Comparison of ENCODE assay signal across 8 mouse cellular contexts in the genomic region with DNA sequence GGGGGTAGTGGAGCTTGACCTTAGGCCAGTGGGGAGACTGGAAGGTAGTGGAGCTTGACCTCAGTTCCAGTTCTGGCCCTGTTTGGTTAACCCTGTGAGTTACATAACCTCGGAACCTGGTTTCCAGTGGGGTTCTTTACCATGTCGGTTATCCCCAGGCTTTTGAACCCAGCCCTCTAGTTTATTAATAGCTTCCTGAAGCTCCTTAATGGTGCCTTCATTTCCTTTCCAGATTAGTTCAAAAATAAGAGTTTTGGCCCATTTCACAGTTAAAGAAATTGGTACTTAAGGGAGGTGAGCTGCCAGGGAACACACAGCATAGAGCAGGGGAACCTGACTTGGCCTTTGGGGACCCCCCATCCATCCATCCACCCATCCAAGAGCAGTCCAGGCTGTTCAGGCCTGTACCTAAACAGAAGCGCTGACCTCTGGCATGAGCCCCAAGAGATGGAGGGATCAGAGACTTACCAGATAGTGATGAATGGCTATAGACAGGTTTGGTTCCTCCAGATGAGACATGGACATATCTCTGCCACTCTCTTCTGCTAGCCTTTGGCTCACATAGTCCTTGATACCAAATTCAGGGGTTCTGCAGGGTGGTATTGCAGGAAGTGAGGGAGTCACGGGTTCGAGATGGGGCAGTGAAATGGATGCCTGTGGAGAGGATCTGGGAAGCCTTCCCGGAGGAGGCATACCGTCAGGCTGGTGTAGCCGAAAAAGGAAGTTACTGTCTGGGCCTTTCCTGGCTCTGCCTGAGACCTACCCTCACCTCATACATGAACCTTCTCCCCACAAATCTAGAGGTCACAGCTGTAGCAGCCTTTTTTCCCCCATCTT. TPM values are rescaled to one million over a fixed set of nuclear protein-coding genes. Genes with fewer than 3 reads are reported as not detected.
DNase-seq lines count a peak whose midpoint lies in the region; ATAC-seq and TF ChIP-seq lines count a peak whose summit lies in the region.

No protein-coding gene starts in this region.

- H3K9ac ChIP-seq in hindbrain, embryonic 13.5 days, result peak overlapping the region; percentile 89
- peak overlapping the region; percentile 84 for H3K9ac ChIP-seq in midbrain, embryonic 14.5 days (replicated peaks; ENCODE audit: low read length)

- no peaks in the 10 kb centered on the region for H3K9me3 ChIP-seq in hindbrain, embryonic 13.5 days
- no peaks in the 10 kb centered on the region for H3K9me3 ChIP-seq in midbrain, embryonic 14.5 days (ENCODE audit: control insufficient read depth, low read length)

- WGBS in kidney, adult 2 months, result 60% methylated on average over 8 of the region's 8 CpGs
- 51% methylated on average over 8 of the region's 8 CpGs for WGBS in hindbrain, embryonic 13.5 days
- 49% methylated on average over 8 of the region's 8 CpGs for WGBS in midbrain, embryonic 14.5 days

- no peak for ATAC-seq in hindbrain, embryonic 13.5 days (ENCODE audit: low FRiP score)
- no peak for ATAC-seq in midbrain, embryonic 14.5 days (ENCODE audit: low FRiP score, low TSS enrichment)
- ATAC-seq in monocyte, adult 5-6 weeks (replicated peaks; ENCODE audit: insufficient number of reproducible peaks, low FRiP score, low TSS enrichment, poor library complexity, severe bottlenecking), result no peak

- TF ChIP-seq CTCF in kidney, adult 2 months (conservative IDR thresholded peaks at IDR 0.05; ENCODE audit: insufficient read depth, insufficient read length, low read depth, low read length), result no peak

- H3K27me3 ChIP-seq in kidney, adult 2 months (replicated peaks; ENCODE audit: control insufficient read depth, insufficient read depth, low read length), result no peaks in the 10 kb centered on the region
- no peaks in the 10 kb centered on the region for H3K27me3 ChIP-seq in hindbrain, embryonic 13.5 days
- H3K27me3 ChIP-seq in midbrain, embryonic 14.5 days (ENCODE audit: control insufficient read depth, insufficient read depth, low read length), result no peaks in the 10 kb centered on the region

- H3K27ac ChIP-seq in kidney, adult 2 months (ENCODE audit: insufficient read depth, low read depth, low read length), result no peak overlapping the region
- H3K27ac ChIP-seq in hindbrain, embryonic 13.5 days, result peak overlapping the region; percentile 97; the same call in 1 of the 2 replicates
- H3K27ac ChIP-seq in midbrain, embryonic 14.5 days (replicated peaks; ENCODE audit: low read depth, low read length), result peak overlapping the region; percentile 96

- no peak overlapping the region for H3K4me3 ChIP-seq in kidney, adult 2 months (ENCODE audit: insufficient read depth, low read depth, low read length)
- H3K4me3 ChIP-seq in hindbrain, embryonic 13.5 days, result peak overlapping the region; percentile 65
- H3K4me3 ChIP-seq in midbrain, embryonic 14.5 days (replicated peaks; ENCODE audit: low read depth, low read length), result peak overlapping the region; percentile 77

- H3K4me1 ChIP-seq in kidney, adult 2 months (ENCODE audit: control insufficient read depth, insufficient read depth, low read length), result no peaks in the 10 kb centered on the region
- peaks cover 36% of the 10 kb centered on the region for H3K4me1 ChIP-seq in hindbrain, embryonic 13.5 days (replicated peaks)
- H3K4me1 ChIP-seq in midbrain, embryonic 14.5 days (ENCODE audit: control insufficient read depth, insufficient read depth, low read length), result peaks cover 26% of the 10 kb centered on the region

- peak; percentile 24 for DNase-seq in kidney, adult 2 months
- no peak for DNase-seq in kidney, postnatal 14 days
- peak; percentile 52 for DNase-seq in cerebellum, adult 8-10 months
- no peak for DNase-seq in midbrain, embryonic 14.5 days
- no peak for DNase-seq in thymus, postnatal 0 days (ENCODE audit: low spot score)
- DNase-seq in adrenal gland, adult 2 months, result no peak

- TF ChIP-seq POLR2A in kidney, adult 2 months (IDR thresholded peaks at IDR 0.05; ENCODE audit: low read depth, low read length), result no peak

- peak overlapping the region; percentile 84 for H3K4me2 ChIP-seq in hindbrain, embryonic 13.5 days
- peak overlapping the region; percentile 87 for H3K4me2 ChIP-seq in midbrain, embryonic 14.5 days (ENCODE audit: low read length)

- no peaks in the 10 kb centered on the region for H3K36me3 ChIP-seq in kidney, adult 2 months (ENCODE audit: control insufficient read depth, insufficient read depth, low read length)
- H3K36me3 ChIP-seq in hindbrain, embryonic 13.5 days, result peaks cover 20% of the 10 kb centered on the region
- peaks cover 21% of the 10 kb centered on the region for H3K36me3 ChIP-seq in midbrain, embryonic 14.5 days (ENCODE audit: control insufficient read depth, insufficient read depth, low read length)

RNA-seq across cellular contexts. Expression of gene Pdxp, which starts 1.3 kb away (rescaled TPM):
- 1.7 and 1.9 TPM in 2 replicates for polyA plus RNA-seq in kidney, adult 2 months (2012; rRNA removed)
- 62.7 and 64.3 TPM in 2 replicates for polyA plus RNA-seq in hindbrain, embryonic 13.5 days (2015; fragmentation: Nextera tagmentation; extraction: Ambion mirVana)
- polyA plus RNA-seq in midbrain, embryonic 14.5 days (2014; fragmentation: Nextera tagmentation; extraction: Ambion mirVana), result 111 and 147 TPM in 2 replicates
- 16.3 and 16.5 TPM in 2 replicates for polyA plus RNA-seq in thymus, postnatal 0 days (2015; fragmentation: Nextera tagmentation; extraction: Ambion mirVana)
- 1 to 10 TPM; 2.4 to 5.7 TPM for total RNA-seq in adrenal gland, adult 2 months (2021)
- 18.8 and 30.1 TPM in 2 replicates for polyA plus RNA-seq in adrenal gland, adult 2 months (2012; rRNA removed)
- 1.1 to 3.5 TPM in 2 of 3 replicates, not detected in the other for total RNA-seq in monocyte, adult 5-6 weeks (2017)

RNA-seq across cellular contexts. Expression of gene Lgals1, which starts 11.5 kb away (rescaled TPM):
- 310 and 318 TPM in 2 replicates for polyA plus RNA-seq in kidney, adult 2 months (2012; rRNA removed)
- polyA plus RNA-seq in hindbrain, embryonic 13.5 days (2015; fragmentation: Nextera tagmentation; extraction: Ambion mirVana), result 193 and 202 TPM in 2 replicates
- polyA plus RNA-seq in midbrain, embryonic 14.5 days (2014; fragmentation: Nextera tagmentation; extraction: Ambion mirVana), result 13.8 and 101 TPM in 2 replicates
- 598 and 732 TPM in 2 replicates for polyA plus RNA-seq in thymus, postnatal 0 days (2015; fragmentation: Nextera tagmentation; extraction: Ambion mirVana)
- 100 to 1,000 TPM; 386 to 613 TPM for total RNA-seq in adrenal gland, adult 2 months (2021)
- polyA plus RNA-seq in adrenal gland, adult 2 months (2012; rRNA removed), result 341 and 382 TPM in 2 replicates
- total RNA-seq in monocyte, adult 5-6 weeks (2017), result 404 to 1,073 TPM (median 510 TPM) in 3 replicates

RNA-seq across cellular contexts. Expression of gene Sh3bp1, which starts 15.5 kb away (rescaled TPM):
- 26.2 and 30.0 TPM in 2 replicates for polyA plus RNA-seq in kidney, adult 2 months (2012; rRNA removed)
- 3.8 and 4.5 TPM in 2 replicates for polyA plus RNA-seq in hindbrain, embryonic 13.5 days (2015; fragmentation: Nextera tagmentation; extraction: Ambion mirVana)
- polyA plus RNA-seq in midbrain, embryonic 14.5 days (2014; fragmentation: Nextera tagmentation; extraction: Ambion mirVana), result 1.7 and 2.9 TPM in 2 replicates
- 27.7 and 39.1 TPM in 2 replicates for polyA plus RNA-seq in thymus, postnatal 0 days (2015; fragmentation: Nextera tagmentation; extraction: Ambion mirVana)
- total RNA-seq in adrenal gland, adult 2 months (2021), result 10 to 100 TPM in 1 of 2 experiments, 1 to 10 TPM in 1; 4.6 to 11.0 TPM
- polyA plus RNA-seq in adrenal gland, adult 2 months (2012; rRNA removed), result 54.1 and 60.0 TPM in 2 replicates
- 18.5 to 41.3 TPM (median 19.2 TPM) in 3 replicates for total RNA-seq in monocyte, adult 5-6 weeks (2017)

RNA-seq across cellular contexts. Expression of gene Gm49510, which starts 15.6 kb away (rescaled TPM):
- polyA plus RNA-seq in kidney, adult 2 months (2012; rRNA removed), result 0.03 TPM in 1 of 2 replicates, not detected in the other
- not detected in 2 replicates for polyA plus RNA-seq in hindbrain, embryonic 13.5 days (2015; fragmentation: Nextera tagmentation; extraction: Ambion mirVana)
- polyA plus RNA-seq in midbrain, embryonic 14.5 days (2014; fragmentation: Nextera tagmentation; extraction: Ambion mirVana), result not detected in 2 replicates
- 0.10 and 0.32 TPM in 2 replicates for polyA plus RNA-seq in thymus, postnatal 0 days (2015; fragmentation: Nextera tagmentation; extraction: Ambion mirVana)
- not detected for total RNA-seq in adrenal gland, adult 2 months (2021)
- polyA plus RNA-seq in adrenal gland, adult 2 months (2012; rRNA removed), result not detected in 2 replicates
- 1.7 to 3.9 TPM (median 1.9 TPM) in 3 replicates for total RNA-seq in monocyte, adult 5-6 weeks (2017)

RNA-seq across cellular contexts. Expression of gene Nol12, which starts 19.7 kb away (rescaled TPM):
- polyA plus RNA-seq in kidney, adult 2 months (2012; rRNA removed), result 19.3 and 24.1 TPM in 2 replicates
- polyA plus RNA-seq in hindbrain, embryonic 13.5 days (2015; fragmentation: Nextera tagmentation; extraction: Ambion mirVana), result 57.4 and 62.3 TPM in 2 replicates
- 61.0 and 70.8 TPM in 2 replicates for polyA plus RNA-seq in midbrain, embryonic 14.5 days (2014; fragmentation: Nextera tagmentation; extraction: Ambion mirVana)
- 59.3 and 59.9 TPM in 2 replicates for polyA plus RNA-seq in thymus, postnatal 0 days (2015; fragmentation: Nextera tagmentation; extraction: Ambion mirVana)
- total RNA-seq in adrenal gland, adult 2 months (2021), result 10 to 100 TPM; 42.0 to 57.2 TPM
- 21.3 and 22.5 TPM in 2 replicates for polyA plus RNA-seq in adrenal gland, adult 2 months (2012; rRNA removed)
- 8.3 to 18.0 TPM (median 11.6 TPM) in 3 replicates for total RNA-seq in monocyte, adult 5-6 weeks (2017)

Comparison
In these comparisons a context has a peak if more than half of its experiments do, and no peak if none do; other contexts are left out.
1. DNase-seq: peak in kidney, adult 2 months (single experiment) and cerebellum, adult 8-10 months (single experiment); none in kidney, postnatal 14 days (single experiment), midbrain, embryonic 14.5 days (single experiment), thymus, postnatal 0 days (single experiment) and adrenal gland, adult 2 months (single experiment).